9 mouse cellular contexts compared by ENCODE assay signal in genomic region chr9:75653981-75654911, GRCm38 (mm10). TPM values are rescaled to one million over a fixed set of nuclear protein-coding genes. Genes with fewer than 3 reads are reported as not detected.
DNase-seq lines count a peak whose midpoint lies in the region; ATAC-seq and TF ChIP-seq lines count a peak whose summit lies in the region.
"Had no signal": no experiment of that assay in that cellular context is flagged by ENCODE, and none has a peak within 500 bp of the region (broad histone marks: within the 10 kb centered on the region; RNA-seq: fewer than 3 reads in every experiment).

No protein-coding gene starts in this region.

- 37% methylated on average over 12 of the region's 12 CpGs for WGBS in liver, embryonic 11.5 days
- WGBS in hindbrain, embryonic 16.5 days, result 45% methylated on average over 12 of the region's 12 CpGs

- no peak overlapping the region for H3K4me3 ChIP-seq in liver, embryonic 11.5 days (ENCODE audit: low read depth, low read length)
- no peak overlapping the region for H3K4me3 ChIP-seq in hindbrain, embryonic 16.5 days (ENCODE audit: low read length)

- peaks cover 7% of the 10 kb centered on the region; the same call in 1 of the 2 replicates for H3K4me1 ChIP-seq in liver, embryonic 11.5 days (replicated peaks; ENCODE audit: control insufficient read depth, insufficient read depth, low read length)
- H3K4me1 ChIP-seq in hindbrain, embryonic 16.5 days (ENCODE audit: control insufficient read depth, insufficient read depth, low read depth, low read length), result no peaks in the 10 kb centered on the region

- H3K9ac ChIP-seq in liver, embryonic 11.5 days (ENCODE audit: low read depth, low read length), result no peak overlapping the region
- no peak overlapping the region for H3K9ac ChIP-seq in hindbrain, embryonic 16.5 days (ENCODE audit: low read depth, low read length)

- H3K4me2 ChIP-seq in liver, embryonic 11.5 days, result no peak overlapping the region
- no peak overlapping the region for H3K4me2 ChIP-seq in hindbrain, embryonic 16.5 days (ENCODE audit: low read length)

- no peak for DNase-seq in liver, embryonic 11.5 days (ENCODE audit: low spot score)
- no peak for DNase-seq in liver
- DNase-seq in brain, embryonic 14.5 days (ENCODE audit: low read depth), result peak; percentile 52
- peak; percentile 34 for DNase-seq in gastrocnemius, postnatal 10 days
- no peak for DNase-seq in cerebellum, adult 18-20 months
- DNase-seq in thymus, postnatal 25 days, result no peak
- DNase-seq in right cerebral cortex, postnatal 4 days, result no peak
- DNase-seq: cerebellum, adult 8-10 months had no signal

- H3K27ac ChIP-seq in liver, embryonic 11.5 days (ENCODE audit: low read depth, low read length), result no peak overlapping the region; the same call in 1 of the 2 replicates
- H3K27ac ChIP-seq in hindbrain, embryonic 16.5 days (ENCODE audit: low read depth, low read length), result no peak overlapping the region

- H3K9me3 ChIP-seq in liver, embryonic 11.5 days (ENCODE audit: control insufficient read depth, low read length), result no peaks in the 10 kb centered on the region
- no peaks in the 10 kb centered on the region for H3K9me3 ChIP-seq in hindbrain, embryonic 16.5 days (ENCODE audit: control insufficient read depth, low read length)

- TF ChIP-seq POLR2A in brain, embryonic 14.5 days (IDR thresholded peaks at IDR 0.05; ENCODE audit: borderline replicate concordance, extremely low read depth, insufficient read depth, insufficient read length, poor library complexity, severe bottlenecking), result no peak

- ATAC-seq in liver, embryonic 11.5 days (replicated peaks; ENCODE audit: low FRiP score), result peak; percentile 71; the same call in 1 of the 2 replicates
- ATAC-seq in hindbrain, embryonic 16.5 days, result peak; percentile 37; the same call in 1 of the 2 replicates

- H3K36me3 ChIP-seq in liver, embryonic 11.5 days (ENCODE audit: control insufficient read depth, insufficient read depth, low read length), result no peaks in the 10 kb centered on the region
- H3K36me3 ChIP-seq in hindbrain, embryonic 16.5 days (ENCODE audit: control insufficient read depth, insufficient read depth, low read length), result peaks cover 25% of the 10 kb centered on the region

- no peak for TF ChIP-seq CTCF in brain, embryonic 14.5 days (IDR thresholded peaks at IDR 0.05; ENCODE audit: borderline replicate concordance, extremely low read depth, insufficient read depth, insufficient read length)

- no peaks in the 10 kb centered on the region for H3K27me3 ChIP-seq in liver, embryonic 11.5 days (replicated peaks; ENCODE audit: control insufficient read depth, insufficient read depth, low read length)
- H3K27me3 ChIP-seq in hindbrain, embryonic 16.5 days (replicated peaks; ENCODE audit: control insufficient read depth, insufficient read depth, low read length), result no peaks in the 10 kb centered on the region

RNA-seq across cellular contexts. Expression of gene Lysmd2, which starts 28.7 kb away (rescaled TPM):
- 10.1 and 10.8 TPM in 2 replicates for polyA plus RNA-seq in liver, embryonic 11.5 days (2014; fragmentation: Nextera tagmentation; extraction: Ambion mirVana)
- 19.5 and 22.2 TPM in 2 replicates for polyA plus RNA-seq in brain, embryonic 14.5 days (2012; rRNA removed)
- 10 to 100 TPM in 1 of 2 experiments, 1 to 10 TPM in 1; 9.9 to 10.7 TPM for total RNA-seq in gastrocnemius, postnatal 10 days (2021)
- polyA plus RNA-seq in hindbrain, embryonic 16.5 days (2015; fragmentation: Nextera tagmentation; extraction: Ambion mirVana), result 34.9 and 36.3 TPM in 2 replicates

RNA-seq across cellular contexts. Expression of gene Scg3, which starts 29.6 kb away (rescaled TPM):
- polyA plus RNA-seq in liver, embryonic 11.5 days (2014; fragmentation: Nextera tagmentation; extraction: Ambion mirVana), result 0.08 and 0.38 TPM in 2 replicates
- 74.6 and 96.1 TPM in 2 replicates for polyA plus RNA-seq in brain, embryonic 14.5 days (2012; rRNA removed)
- total RNA-seq in gastrocnemius, postnatal 10 days (2021), result 1 to 10 TPM; 2.6 to 2.7 TPM
- polyA plus RNA-seq in hindbrain, embryonic 16.5 days (2015; fragmentation: Nextera tagmentation; extraction: Ambion mirVana), result 123 and 125 TPM in 2 replicates

RNA-seq across cellular contexts. Expression of gene Tmod2, which starts 43.1 kb away (rescaled TPM):
- polyA plus RNA-seq in liver, embryonic 11.5 days (2014; fragmentation: Nextera tagmentation; extraction: Ambion mirVana), result 2.8 and 3.1 TPM in 2 replicates
- polyA plus RNA-seq in brain, embryonic 14.5 days (2012; rRNA removed), result 51.1 and 74.5 TPM in 2 replicates
- 10 to 100 TPM; 11.7 to 14.2 TPM for total RNA-seq in gastrocnemius, postnatal 10 days (2021)
- 291 and 339 TPM in 2 replicates for polyA plus RNA-seq in hindbrain, embryonic 16.5 days (2015; fragmentation: Nextera tagmentation; extraction: Ambion mirVana)

Comparison
In these comparisons a context has a peak if more than half of its experiments do, and no peak if none do; other contexts are left out.
1. DNase-seq: peak in brain, embryonic 14.5 days (single experiment) and gastrocnemius, postnatal 10 days (single experiment); none in liver, embryonic 11.5 days (single experiment), liver (single experiment), cerebellum, adult 18-20 months (0 of 2), thymus, postnatal 25 days (single experiment) and right cerebral cortex, postnatal 4 days (single experiment).
2. RNA of gene Scg3, which starts 29.6 kb away (polyA plus RNA-seq): 123 to 125 TPM in hindbrain, embryonic 16.5 days and 74.6 to 96.1 TPM in brain, embryonic 14.5 days; 0.08 to 0.38 TPM in liver, embryonic 11.5 days; every median in the first group is over 10 times any median in the second.
3. RNA of gene Tmod2, which starts 43.1 kb away (polyA plus RNA-seq): 291 to 339 TPM in hindbrain, embryonic 16.5 days and 51.1 to 74.5 TPM in brain, embryonic 14.5 days; 2.8 to 3.1 TPM in liver, embryonic 11.5 days; every median in the first group is over 10 times any median in the second.